Mouse (Mus musculus) forelimb bud, embryonic 11.5 days (tissue): ENCODE data around the gene Ptpn6.

ENCODE experiments used
- DNase-seq: peaks from one replicate; pipeline ENCODE4 v3.0.0-alpha.2; 2012; ENCODE audit warnings: low read depth, low spot score

The Ptpn6 gene

DNA sequence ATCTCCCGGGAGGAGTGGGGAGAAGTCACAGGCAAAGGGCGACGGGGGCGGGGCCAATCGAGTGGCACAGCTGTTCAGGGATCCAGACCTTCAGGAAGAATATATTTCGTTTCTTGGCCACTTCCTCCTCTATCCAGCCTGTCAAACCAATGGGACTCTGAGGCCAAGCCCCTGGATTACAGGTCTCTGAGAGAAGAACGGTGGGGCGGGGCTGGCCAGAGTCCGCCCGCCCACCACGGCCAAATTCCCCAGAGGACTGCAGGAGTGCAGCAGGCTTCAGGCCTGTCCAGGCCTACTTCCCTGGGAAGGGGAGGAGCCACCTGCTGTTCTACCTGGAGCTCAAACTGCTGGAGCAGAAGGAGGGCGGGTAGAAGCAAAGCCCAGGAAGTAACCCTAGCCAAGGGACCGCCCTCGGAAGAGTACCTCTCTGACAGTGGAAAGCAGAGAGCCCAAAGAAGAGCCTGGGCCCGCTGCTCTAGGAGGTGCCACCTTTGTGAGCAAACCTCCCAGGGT, at the start of gene Ptpn6:
TSS of gene Ptpn6 (minus strand) at position 204 of the 513 bp plus-strand sequence.
- DNase-seq: peak; percentile 29

GRCm38 (mm10) chr6:124787722-124788121, 49.2 kb upstream of the Ptpn6 start:
- no peak for DNase-seq

GRCm38 (mm10) chr6:124786756-124787420, 48.4 kb upstream of the Ptpn6 start:
- DNase-seq: no peak

- DNase-seq: peak; percentile 61
These were observed 43.9 kb upstream of the Ptpn6 start for GRCm38 (mm10) chr6:124782436-124782835.

- DNase-seq: no peak
These were observed 42.4 kb upstream of the Ptpn6 start for GRCm38 (mm10) chr6:124780917-124781316.

DNA sequence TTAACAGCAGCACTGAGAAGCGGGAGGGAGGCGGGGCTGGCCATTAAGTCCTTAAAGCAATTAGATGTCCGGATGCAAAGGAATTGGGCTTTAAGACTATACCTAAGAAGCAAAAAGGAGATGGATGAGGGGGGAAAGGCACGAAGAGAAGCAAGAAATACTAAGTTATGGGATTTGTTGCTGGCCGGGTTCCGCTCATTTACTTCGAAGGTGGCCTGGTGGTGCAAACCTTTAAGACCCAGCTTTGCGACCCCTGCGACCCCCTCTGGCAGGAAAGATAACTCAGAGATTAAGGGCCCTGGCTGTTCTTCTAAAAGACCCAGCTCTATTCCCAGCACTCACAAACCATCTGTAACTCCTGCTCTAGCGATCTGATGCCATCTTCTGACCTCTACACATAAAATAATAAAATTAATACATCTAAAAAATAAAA, 41.5 kb upstream of the Ptpn6 start:
- no peak for DNase-seq

DNA sequence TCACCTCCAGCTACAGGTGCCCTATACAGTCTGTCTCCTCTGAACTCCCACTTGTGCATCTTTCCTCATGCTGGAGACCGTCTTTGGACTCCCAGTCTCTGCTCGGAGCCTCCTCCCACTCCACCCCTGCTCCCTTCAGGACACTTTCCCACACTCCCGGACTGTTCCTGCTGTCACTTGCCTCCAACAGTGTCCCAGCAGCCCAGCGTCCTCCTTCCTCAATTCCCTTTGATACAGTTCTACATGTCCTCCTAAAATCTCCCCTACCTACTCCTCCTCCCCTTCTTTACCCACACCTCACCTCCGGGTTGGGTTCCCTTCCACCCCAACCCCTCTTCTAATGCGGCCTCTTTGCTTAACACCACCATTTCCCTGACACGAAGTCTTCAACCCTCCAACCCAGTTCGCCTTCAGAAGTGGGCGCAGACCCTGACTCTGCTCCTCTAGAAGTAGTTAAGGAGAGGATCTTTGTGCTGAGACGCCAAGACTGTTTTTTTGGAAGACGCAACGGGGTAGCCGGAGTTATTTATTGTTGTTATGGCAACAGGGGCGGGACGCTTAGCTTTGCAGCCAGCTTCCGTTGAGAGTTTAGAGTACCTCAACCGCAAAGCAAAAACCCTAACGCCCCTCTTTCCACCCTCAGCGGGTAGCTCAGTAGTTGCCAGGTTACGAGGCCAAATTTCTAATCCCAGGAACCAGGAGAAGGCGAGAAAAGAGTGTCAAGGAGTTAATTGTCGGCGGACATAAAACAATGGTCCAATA, 40.9 kb upstream of the Ptpn6 start, which contains the start of gene Lrrc23:
TSS of gene Lrrc23 (minus strand) at position 506 of the 762 bp plus-strand sequence.
- peak; percentile 66 for DNase-seq

- no peak for DNase-seq
These were observed 32.0 kb upstream of the Ptpn6 start for GRCm38 (mm10) chr6:124770511-124770910.

DNA sequence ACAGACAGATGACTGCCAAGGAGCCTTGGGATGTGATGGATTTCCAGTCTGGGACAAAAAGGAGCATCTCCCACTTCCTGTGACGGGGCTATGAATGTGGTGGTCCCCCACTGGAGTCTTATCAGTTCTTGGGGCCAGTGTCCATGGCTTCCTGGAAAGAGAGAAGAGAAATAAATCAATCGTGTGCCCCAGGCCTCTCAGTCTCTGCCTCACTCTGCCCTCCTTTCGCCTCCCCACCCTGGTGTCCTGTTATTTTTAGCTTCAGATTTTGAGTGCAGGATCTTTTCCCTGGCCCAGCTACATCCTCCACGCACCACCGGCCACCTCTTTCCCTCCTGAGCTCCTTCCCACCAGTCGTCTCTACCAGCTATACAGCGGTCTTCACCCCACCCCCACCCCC, 31.5 kb upstream of the Ptpn6 start:
- no peak for DNase-seq

- peak; percentile 26 for DNase-seq
These were observed 30.7 kb upstream of the Ptpn6 start, which contains the start of gene Eno2 for GRCm38 (mm10) chr6:124769101-124769765. Gene Eno2, minus strand, starts transcription at chr6:124769673.

- no peak for DNase-seq
These were observed 30.2 kb upstream of the Ptpn6 start for GRCm38 (mm10) chr6:124768704-124769044.

GRCm38 (mm10) chr6:124767920-124768703, 29.6 kb upstream of the Ptpn6 start:
- DNase-seq: no peak

DNA sequence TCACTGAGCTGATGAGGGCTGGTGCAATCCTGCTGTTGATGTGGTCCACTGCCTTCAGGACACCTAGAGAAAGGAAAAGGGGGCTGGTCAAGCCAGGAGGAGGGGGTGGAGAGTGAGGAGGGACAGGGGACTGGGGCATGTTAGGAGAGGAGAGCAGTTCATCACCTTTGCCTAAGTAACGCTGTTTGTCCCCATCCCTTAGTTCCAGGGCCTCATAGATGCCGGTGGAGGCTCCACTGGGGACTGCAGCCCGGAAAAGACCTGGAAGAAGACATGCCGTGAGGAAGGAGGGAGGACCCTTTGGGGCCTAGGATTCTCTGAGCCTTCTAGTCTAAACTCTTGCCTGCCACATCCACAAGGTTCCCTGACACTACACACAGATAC, 29.0 kb upstream of the Ptpn6 start:
- no peak for DNase-seq

DNA sequence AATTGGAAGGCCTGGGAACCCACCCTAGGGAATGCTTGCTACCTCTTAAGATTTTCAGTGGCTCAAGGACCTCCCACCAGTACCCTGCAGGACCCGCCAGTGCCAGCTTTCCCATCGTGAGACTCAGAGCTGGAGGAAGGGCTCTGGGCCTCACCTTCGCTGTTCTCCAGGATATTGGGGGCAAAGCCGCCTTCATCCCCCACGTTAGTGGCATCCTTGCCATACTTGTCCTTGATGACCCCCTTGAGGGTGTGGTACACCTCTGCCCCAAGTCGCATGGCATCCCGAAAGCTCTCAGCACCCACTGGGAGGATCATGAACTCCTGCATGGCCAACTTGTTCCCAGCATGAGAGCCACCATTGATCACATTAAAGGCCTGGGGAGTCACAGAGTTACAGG, 27.4 kb upstream of the Ptpn6 start:
- no peak for DNase-seq

DNA sequence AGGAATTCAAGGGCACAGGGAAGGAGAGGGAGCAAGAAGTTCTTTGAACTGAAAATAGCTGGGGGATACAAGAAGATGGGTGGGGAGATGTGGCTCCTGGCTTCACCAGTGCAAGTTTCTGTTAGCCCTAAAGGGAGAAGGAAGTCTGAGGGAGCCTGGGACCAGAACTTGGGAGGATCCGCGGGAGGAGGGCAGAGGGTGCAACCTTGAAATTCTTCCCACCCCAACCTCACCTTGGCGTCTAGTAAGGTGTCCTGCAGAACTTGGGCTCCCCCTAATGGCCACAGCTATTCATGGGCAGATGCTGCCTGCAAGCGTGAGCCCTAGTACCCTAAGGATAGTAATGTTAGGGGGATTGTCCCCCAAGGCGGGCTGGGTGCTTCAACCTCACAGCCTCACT, 20.7 kb upstream of the Ptpn6 start:
- peak; percentile 90 for DNase-seq

- no peak for DNase-seq
These were observed 20.3 kb upstream of the Ptpn6 start for GRCm38 (mm10) chr6:124758849-124759232.

GRCm38 (mm10) chr6:124757909-124758848, 19.7 kb upstream of the Ptpn6 start:
- DNase-seq: no peak

DNA sequence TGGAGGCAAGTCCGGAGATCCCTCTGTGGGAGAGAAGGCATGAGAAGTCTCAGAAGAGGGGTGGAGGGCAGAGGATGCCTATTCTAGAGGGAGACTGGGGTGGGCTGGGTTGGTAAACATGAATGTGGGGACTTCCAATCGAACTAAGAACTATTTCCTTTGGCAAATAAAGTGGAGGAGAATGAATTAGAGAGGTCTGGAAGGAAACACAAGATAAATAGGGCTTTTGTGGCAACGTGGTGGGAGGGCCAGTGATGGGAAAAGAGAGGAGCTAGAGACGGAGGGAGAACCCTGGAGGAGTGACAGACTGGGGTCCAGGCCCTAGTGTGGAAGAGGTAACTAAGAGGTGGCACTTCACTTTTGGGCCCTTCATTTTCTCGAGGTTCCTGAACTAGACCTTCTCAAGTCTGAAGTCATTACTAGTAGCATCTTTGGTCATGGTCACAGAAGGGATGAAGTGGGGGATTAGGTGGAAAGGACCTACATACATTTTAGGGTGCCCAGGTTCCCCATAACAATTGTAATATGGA, 18.9 kb upstream of the Ptpn6 start:
- no peak for DNase-seq

DNA sequence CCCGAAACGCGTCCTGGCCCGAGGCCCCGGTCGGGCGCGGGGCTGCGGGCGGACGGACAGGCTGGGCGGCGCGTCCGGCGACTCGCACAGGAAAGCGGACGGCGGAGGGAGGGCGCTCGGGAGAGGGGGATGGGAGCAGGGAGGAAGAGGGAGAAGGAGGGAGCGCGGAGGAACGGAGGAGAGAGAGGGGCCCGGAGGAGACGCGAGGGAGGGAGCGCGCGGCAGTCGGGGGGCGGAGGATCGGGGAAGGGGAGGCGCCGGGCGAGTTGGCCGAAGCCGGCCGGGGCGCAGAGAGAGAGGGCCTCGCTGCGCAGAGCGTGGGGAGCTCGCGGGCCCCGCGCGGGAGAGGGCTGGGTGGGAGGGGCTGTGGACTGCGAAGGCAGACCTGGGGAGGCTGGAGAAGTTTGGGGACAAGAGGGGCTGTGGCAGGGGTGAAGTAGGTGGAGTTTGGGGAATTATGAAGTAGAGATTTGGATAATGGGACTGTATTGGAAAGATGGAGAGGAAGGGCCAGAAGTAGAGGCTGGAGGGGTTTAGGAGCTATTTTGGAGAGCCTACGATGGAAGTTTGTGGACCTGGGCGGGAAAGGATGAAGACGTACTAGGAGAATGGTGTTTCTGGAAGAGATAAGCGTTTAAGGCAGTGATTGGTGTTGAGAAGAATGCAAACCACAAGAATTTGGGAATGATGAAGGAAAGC, 18.3 kb upstream of the Ptpn6 start:
- peak; percentile 79 for DNase-seq
